9 mouse cellular contexts compared by ENCODE assay signal in the genomic region with DNA sequence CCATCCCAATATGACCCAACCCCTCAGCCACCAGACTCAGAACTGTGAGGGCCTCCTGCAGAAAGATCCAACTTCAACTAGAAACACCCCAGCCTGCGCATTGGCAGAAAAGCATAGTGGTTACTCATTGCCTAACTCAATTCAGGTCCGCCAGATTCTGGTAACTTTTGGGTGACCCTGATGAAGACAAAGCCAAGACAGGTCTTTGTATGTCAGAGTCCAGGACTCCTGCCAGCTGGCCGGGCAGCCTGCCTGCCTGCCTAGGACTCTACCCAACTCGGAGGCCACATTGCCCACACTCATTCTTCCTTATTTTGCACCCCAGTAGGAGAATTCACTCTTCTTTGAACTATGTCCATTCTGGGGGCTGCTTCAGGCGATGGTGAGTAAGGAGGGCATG. TPM values are rescaled to one million over a fixed set of nuclear protein-coding genes. Genes with fewer than 3 reads are reported as not detected.
DNase-seq lines count a peak whose midpoint lies in the region; ATAC-seq and TF ChIP-seq lines count a peak whose summit lies in the region.
"Had no signal": no experiment of that assay in that cellular context is flagged by ENCODE, and none has a peak within 500 bp of the region (broad histone marks: within the 10 kb centered on the region; RNA-seq: fewer than 3 reads in every experiment).

A gene (plus strand): TSS at position 178 of the 400 bp plus-strand sequence.

- no peak within 1 kb of the TSS; the same call in 1 of the 2 replicates for H3K4me3 ChIP-seq in forebrain, embryonic 11.5 days (ENCODE audit: low read depth, low read length)
- H3K4me3 ChIP-seq in forebrain, embryonic 15.5 days, result no peak within 1 kb of the TSS
- peak within 1 kb of the TSS; percentile 35 for H3K4me3 ChIP-seq in brown adipose tissue, adult 24 weeks (ENCODE audit: insufficient read depth, low read depth, low read length)
- peak within 1 kb of the TSS; percentile 14; the same call in 1 of the 2 replicates for H3K4me3 ChIP-seq in midbrain, embryonic 13.5 days (replicated peaks)
- no peak within 1 kb of the TSS for H3K4me3 ChIP-seq in cerebellum, adult 2 months (replicated peaks; ENCODE audit: insufficient read depth, low read depth, low read length)

- DNase-seq in forebrain, embryonic 11.5 days (ENCODE audit: low spot score), result no peak
- peak; percentile 81 to 85 for DNase-seq in kidney, adult 8-10 months
- DNase-seq in cerebellum, adult 2 months, result no peak
- no peak for DNase-seq in left cerebral cortex, postnatal 10 days (ENCODE audit: extremely low spot score in 1 of 2, low spot score in 2 of 2)
- DNase-seq in spleen, adult 12 weeks (ENCODE audit: low spot score), result no peak

- no peak within 1 kb of the TSS for H3K9ac ChIP-seq in forebrain, embryonic 11.5 days (ENCODE audit: low read length)
- H3K9ac ChIP-seq in forebrain, embryonic 15.5 days (replicated peaks), result no peak within 1 kb of the TSS
- H3K9ac ChIP-seq in midbrain, embryonic 13.5 days (replicated peaks), result no peak within 1 kb of the TSS

- TF ChIP-seq POLR2A in cerebellum, adult 2 months (IDR thresholded peaks at IDR 0.05; ENCODE audit: borderline replicate concordance, insufficient read depth, low read length), result no peak

- no peak for ATAC-seq in forebrain, embryonic 11.5 days (replicated peaks; ENCODE audit: low FRiP score)
- no peak for ATAC-seq in forebrain, embryonic 15.5 days (replicated peaks)
- no peak for ATAC-seq in midbrain, embryonic 13.5 days

- intact Hi-C loops in left cerebral cortex, postnatal 10 days (cut with DNase I), result no loop called here

- H3K4me2 ChIP-seq in forebrain, embryonic 11.5 days (ENCODE audit: low read depth, low read length, severe bottlenecking), result peak within 1 kb of the TSS; percentile 21; the same call in 1 of the 2 replicates
- H3K4me2 ChIP-seq in forebrain, embryonic 15.5 days (replicated peaks), result no peak within 1 kb of the TSS
- peak within 1 kb of the TSS; percentile 26; the same call in 1 of the 2 replicates for H3K4me2 ChIP-seq in midbrain, embryonic 13.5 days (replicated peaks)

- WGBS in forebrain, embryonic 11.5 days, result 2% methylated on average over 5 of the region's 5 CpGs
- WGBS in forebrain, embryonic 15.5 days, result 4% methylated on average over 5 of the region's 5 CpGs
- WGBS in midbrain, embryonic 13.5 days, result 5% methylated on average over 5 of the region's 5 CpGs
- 1% methylated on average over 5 of the region's 5 CpGs for WGBS in cerebellum, adult 2 months

- H3K36me3 ChIP-seq in forebrain, embryonic 11.5 days (ENCODE audit: control insufficient read depth, insufficient read depth, low read length), result no peaks in the 10 kb centered on the region
- H3K36me3 ChIP-seq in forebrain, embryonic 15.5 days, result no peaks in the 10 kb centered on the region
- no peaks in the 10 kb centered on the region for H3K36me3 ChIP-seq in midbrain, embryonic 13.5 days

- no peak within 1 kb of the TSS for H3K27ac ChIP-seq in forebrain, embryonic 11.5 days (ENCODE audit: low read depth, low read length)
- no peak within 1 kb of the TSS for H3K27ac ChIP-seq in forebrain, embryonic 15.5 days (replicated peaks)
- no peak within 1 kb of the TSS for H3K27ac ChIP-seq in brown adipose tissue, adult 24 weeks (replicated peaks; ENCODE audit: low read depth, low read length)
- H3K27ac ChIP-seq in midbrain, embryonic 13.5 days, result no peak within 1 kb of the TSS
- no peak within 1 kb of the TSS for H3K27ac ChIP-seq in cerebellum, adult 2 months (ENCODE audit: insufficient read depth, low read length)

- H3K4me1 ChIP-seq in forebrain, embryonic 11.5 days (replicated peaks; ENCODE audit: control insufficient read depth, insufficient read depth, low read length), result peaks cover 4% of the 10 kb centered on the region; the same call in 1 of the 2 replicates
- no peaks in the 10 kb centered on the region for H3K4me1 ChIP-seq in forebrain, embryonic 15.5 days
- H3K4me1 ChIP-seq in brown adipose tissue, adult 24 weeks (ENCODE audit: control insufficient read depth, insufficient read depth, insufficient read length, low read length), result peaks cover 5% of the 10 kb centered on the region
- H3K4me1 ChIP-seq in midbrain, embryonic 13.5 days (replicated peaks), result peaks cover 6% of the 10 kb centered on the region
- no peaks in the 10 kb centered on the region; the same call in 1 of the 2 replicates for H3K4me1 ChIP-seq in cerebellum, adult 2 months (ENCODE audit: control insufficient read depth, insufficient read depth, low read length)

- TF ChIP-seq CTCF in cerebellum, adult 2 months (IDR thresholded peaks at IDR 0.05; ENCODE audit: borderline replicate concordance, insufficient read depth, low read depth, low read length), result no peak

- H3K9me3 ChIP-seq in forebrain, embryonic 11.5 days (ENCODE audit: control insufficient read depth, low read length), result no peaks in the 10 kb centered on the region
- H3K9me3 ChIP-seq in forebrain, embryonic 15.5 days, result no peaks in the 10 kb centered on the region
- H3K9me3 ChIP-seq in midbrain, embryonic 13.5 days, result no peaks in the 10 kb centered on the region

- peaks cover 98% of the 10 kb centered on the region for H3K27me3 ChIP-seq in forebrain, embryonic 11.5 days (ENCODE audit: control insufficient read depth, insufficient read depth, low read length)
- peaks cover 98% of the 10 kb centered on the region for H3K27me3 ChIP-seq in forebrain, embryonic 15.5 days
- peaks cover 99% of the 10 kb centered on the region for H3K27me3 ChIP-seq in midbrain, embryonic 13.5 days
- peaks cover 11% of the 10 kb centered on the region; the same call in 1 of the 2 replicates for H3K27me3 ChIP-seq in cerebellum, adult 2 months (ENCODE audit: control insufficient read depth, insufficient read depth, low read length)

RNA-seq across cellular contexts. Expression of the gene that starts here (rescaled TPM):
- not detected in 2 replicates for polyA plus RNA-seq in forebrain, embryonic 11.5 days (2014; fragmentation: Nextera tagmentation; extraction: Ambion mirVana)
- not detected in 2 replicates for polyA plus RNA-seq in forebrain, embryonic 15.5 days (2015; fragmentation: Nextera tagmentation; extraction: Ambion mirVana)
- polyA plus RNA-seq in brown adipose tissue, adult 24 weeks (2012; ENCODE audit: insufficient read depth, insufficient read length, missing spikeins), result not detected in 2 replicates
- polyA plus RNA-seq in midbrain, embryonic 13.5 days (2015; fragmentation: Nextera tagmentation; extraction: Ambion mirVana), result not detected in 2 replicates
- polyA plus RNA-seq in cerebellum, adult 2 months (2012; rRNA removed), result 0.16 and 0.22 TPM in 2 replicates
- not detected for total RNA-seq in left cerebral cortex, postnatal 10 days (2021)
- total RNA-seq: left cerebral cortex, postnatal 14 days had no signal

Comparison
In these comparisons a context has a peak if more than half of its experiments do, and no peak if none do; other contexts are left out.
1. DNase-seq: peak in kidney, adult 8-10 months (2 of 2); none in forebrain, embryonic 11.5 days (single experiment), cerebellum, adult 2 months (0 of 2), left cerebral cortex, postnatal 10 days (0 of 2) and spleen, adult 12 weeks (single experiment).
2. H3K4me3 ChIP-seq: peak in brown adipose tissue, adult 24 weeks (single experiment) and midbrain, embryonic 13.5 days (single experiment); none in forebrain, embryonic 11.5 days (single experiment), forebrain, embryonic 15.5 days (single experiment) and cerebellum, adult 2 months (single experiment).